ENCODE assay signal across 8 mouse cellular contexts in the genomic region with DNA sequence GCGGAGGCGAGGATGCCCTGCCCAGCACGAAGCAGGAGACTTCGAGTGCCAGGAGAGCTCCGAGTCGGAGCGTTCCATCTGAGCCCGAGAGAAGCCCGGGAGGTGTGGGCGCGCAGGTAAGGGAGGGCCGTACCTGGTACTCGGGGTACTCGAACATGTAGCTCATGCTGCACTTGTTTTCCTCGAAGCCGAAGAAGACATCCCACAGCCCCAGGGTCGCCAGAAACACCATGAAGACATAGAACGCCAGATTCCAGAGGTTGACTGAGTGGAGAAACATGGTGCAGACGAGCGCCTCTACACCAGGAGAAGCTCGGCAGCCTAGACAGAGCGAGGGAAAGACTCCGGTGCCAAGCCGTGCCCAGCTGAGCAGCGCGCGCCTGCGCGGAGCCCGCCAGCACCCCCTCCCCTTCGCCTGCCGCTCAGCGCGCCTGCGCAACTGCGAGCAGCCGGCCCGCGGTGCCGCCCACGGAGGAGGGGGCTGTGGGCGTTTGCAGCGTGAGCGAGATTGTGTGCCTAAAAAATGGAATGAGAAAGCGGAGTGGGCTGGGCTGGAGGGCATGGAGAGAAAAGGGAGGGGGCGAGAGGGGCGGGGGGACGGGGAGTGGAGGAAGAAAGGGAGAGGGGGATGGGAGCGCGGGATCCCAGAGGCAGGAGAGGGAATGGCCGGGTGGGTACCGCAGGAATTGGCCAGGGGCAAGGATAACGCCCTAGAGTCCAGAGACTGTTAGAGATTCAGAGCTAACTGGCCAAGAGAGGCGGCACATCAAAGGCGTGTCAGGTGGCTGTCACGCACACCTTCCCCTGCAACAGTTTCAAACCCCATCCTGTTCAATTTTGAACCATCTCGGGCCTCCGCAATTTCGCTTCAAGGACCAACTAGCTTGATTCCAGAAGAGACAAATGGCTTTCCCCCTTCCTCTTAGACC. TPM values are rescaled to one million over a fixed set of nuclear protein-coding genes. Genes with fewer than 3 reads are reported as not detected.
DNase-seq lines count a peak whose midpoint lies in the region; ATAC-seq and TF ChIP-seq lines count a peak whose summit lies in the region.

Gene Pgap1 (minus strand): TSS at position 384 of the 929 bp plus-strand sequence.

- peak; percentile 45 for DNase-seq in 416B (ENCODE audit: low read depth)
- DNase-seq in fibroblast of lung, adult 2 months (ENCODE audit: low read depth) = peak; percentile 60
- DNase-seq in kidney, postnatal 10 days = peak; percentile 92
- DNase-seq in liver, embryonic 11.5 days (ENCODE audit: low spot score) = peak; percentile 76
- DNase-seq in spleen, postnatal 4 days (ENCODE audit: low spot score in 2 of 2) = peak; percentile 71 to 84

- no peaks in the 10 kb centered on the region for H3K36me3 ChIP-seq in heart, embryonic 14.5 days (ENCODE audit: control insufficient read depth, insufficient read depth, low read length)
- H3K36me3 ChIP-seq in liver, embryonic 11.5 days (ENCODE audit: control insufficient read depth, insufficient read depth, low read length) = no peaks in the 10 kb centered on the region
- no peaks in the 10 kb centered on the region for H3K36me3 ChIP-seq in myocyte (ENCODE audit: control insufficient read depth, insufficient read depth)

- under 1% methylated on average over 56 of the region's 59 CpGs for WGBS in heart, embryonic 14.5 days
- WGBS in liver, embryonic 11.5 days = 1% methylated on average over 59 of the region's 59 CpGs

- no peaks in the 10 kb centered on the region for H3K27me3 ChIP-seq in heart, embryonic 14.5 days (ENCODE audit: control insufficient read depth, insufficient read depth, low read length)
- peaks cover 3% of the 10 kb centered on the region for H3K27me3 ChIP-seq in liver, embryonic 11.5 days (replicated peaks; ENCODE audit: control insufficient read depth, insufficient read depth, low read length)
- H3K27me3 ChIP-seq in myocyte (ENCODE audit: control insufficient read depth, insufficient read depth, insufficient read length) = no peaks in the 10 kb centered on the region

- no peak for TF ChIP-seq CTCF in bone marrow macrophage, adult 2 months (IDR thresholded peaks at IDR 0.05; ENCODE audit: low read depth, low read length)

- H3K9me3 ChIP-seq in heart, embryonic 14.5 days (ENCODE audit: control insufficient read depth, low read length) = no peaks in the 10 kb centered on the region
- no peaks in the 10 kb centered on the region for H3K9me3 ChIP-seq in liver, embryonic 11.5 days (ENCODE audit: control insufficient read depth, low read length)

- H3K9ac ChIP-seq in heart, embryonic 14.5 days (ENCODE audit: low read length) = peak within 1 kb of the TSS; percentile 80
- H3K9ac ChIP-seq in liver, embryonic 11.5 days (ENCODE audit: low read depth, low read length) = peak within 1 kb of the TSS; percentile 60

- H3K4me1 ChIP-seq in bone marrow macrophage, adult 2 months (ENCODE audit: control insufficient read depth, insufficient read depth, low read length) = peaks cover 14% of the 10 kb centered on the region
- no peaks in the 10 kb centered on the region for H3K4me1 ChIP-seq in heart, embryonic 14.5 days (ENCODE audit: control insufficient read depth in 2 of 2, insufficient read depth in 2 of 2, low read length in 2 of 2)
- H3K4me1 ChIP-seq in liver, embryonic 11.5 days (replicated peaks; ENCODE audit: control insufficient read depth, insufficient read depth, low read length) = no peaks in the 10 kb centered on the region; the same call in 1 of the 2 replicates

- peak; percentile 98 for ATAC-seq in heart, embryonic 14.5 days (ENCODE audit: insufficient number of reproducible peaks, insufficient read depth, low FRiP score, low read depth)
- peak; percentile 89 for ATAC-seq in liver, embryonic 11.5 days (replicated peaks; ENCODE audit: low FRiP score)

- peak within 1 kb of the TSS; percentile 87 for H3K4me2 ChIP-seq in heart, embryonic 14.5 days (ENCODE audit: low read length)
- H3K4me2 ChIP-seq in liver, embryonic 11.5 days = peak within 1 kb of the TSS; percentile 95
- peak within 1 kb of the TSS; percentile 99 for H3K4me2 ChIP-seq in myocyte (ENCODE audit: low read depth)

- H3ac ChIP-seq in myocyte (ENCODE audit: control insufficient read depth, insufficient read length) = peak within 1 kb of the TSS; percentile 5

- H3K27ac ChIP-seq in bone marrow macrophage, adult 2 months (ENCODE audit: insufficient read depth, low read depth, low read length) = peak within 1 kb of the TSS; percentile 70
- H3K27ac ChIP-seq in heart, embryonic 14.5 days (replicated peaks in 1 of 2; ENCODE audit: control insufficient read depth in 1 of 2, insufficient read depth in 1 of 2, low read depth in 2 of 2, low read length in 2 of 2) = peak within 1 kb of the TSS; percentile 34 to 66; a peak in 3 of 4 replicates
- H3K27ac ChIP-seq in liver, embryonic 11.5 days (ENCODE audit: low read depth, low read length) = no peak within 1 kb of the TSS

- H3K4me3 ChIP-seq in bone marrow macrophage, adult 2 months (ENCODE audit: insufficient read depth, low read length) = peak within 1 kb of the TSS; percentile 73
- peak within 1 kb of the TSS; percentile 72 to 87 for H3K4me3 ChIP-seq in heart, embryonic 14.5 days (ENCODE audit: control insufficient read depth in 1 of 2, insufficient read depth in 1 of 2, low read depth in 1 of 2, low read length in 2 of 2)
- peak within 1 kb of the TSS; percentile 60 for H3K4me3 ChIP-seq in liver, embryonic 11.5 days (ENCODE audit: low read depth, low read length)
- H3K4me3 ChIP-seq in myocyte = peak within 1 kb of the TSS; percentile 76

- TF ChIP-seq POLR2A in bone marrow macrophage, adult 2 months (IDR thresholded peaks at IDR 0.05; ENCODE audit: borderline replicate concordance, low read depth, low read length) = no peak
- TF ChIP-seq POLR2A in myocyte (IDR thresholded peaks at IDR 0.05; ENCODE audit: insufficient read length, low read depth) = peak; percentile 72

- H3K79me2 ChIP-seq in myocyte (ENCODE audit: control insufficient read depth, insufficient read depth) = no peaks in the 10 kb centered on the region

TF ChIP-seq in myocyte, 11 proteins besides CTCF, POLR2A, EP300 and RAD21:
- TF ChIP-seq MYOG (IDR thresholded peaks at IDR 0.05; ENCODE audit: control insufficient read depth in 1 of 3, insufficient read depth in 1 of 3, insufficient read length in 2 of 3, low read depth in 2 of 3) = peak in 1 of 3 experiments; percentile 29
- TF ChIP-seq TCF12 (IDR thresholded peaks at IDR 0.05; ENCODE audit: insufficient read depth, poor library complexity, severe bottlenecking) = no peak
- peak in 1 of 3 experiments; percentile 22 for TF ChIP-seq MYOD1 (IDR thresholded peaks at IDR 0.05; ENCODE audit: control insufficient read depth in 1 of 3, insufficient read length in 2 of 3, low read depth in 2 of 3)
- peak; percentile 27 for TF ChIP-seq POLR2AphosphoS2 (IDR thresholded peaks at IDR 0.05; ENCODE audit: insufficient read length, low read depth)

RNA-seq across cellular contexts. Expression of gene Pgap1, which starts in this region (rescaled TPM):
- 30.1 and 33.2 TPM in 2 replicates for polyA plus RNA-seq in bone marrow macrophage, adult 2 months (2012; ENCODE audit: insufficient read depth, insufficient read length, missing spikeins)
- polyA plus RNA-seq in heart, embryonic 14.5 days (2014; fragmentation: Nextera tagmentation; extraction: Ambion mirVana) = 4.6 and 5.0 TPM in 2 replicates
- polyA plus RNA-seq in liver, embryonic 11.5 days (2014; fragmentation: Nextera tagmentation; extraction: Ambion mirVana) = 2.5 and 2.8 TPM in 2 replicates
- 0.59 TPM for polyA plus RNA-seq in myocyte (2012; fragmentation: generic; extraction: Trizol)
